Comparison of ENCODE assay signal across 34 mouse cellular contexts in genomic region chr5:72987786-72988185, GRCm38 (mm10). TPM values are rescaled to one million over a fixed set of nuclear protein-coding genes. Genes with fewer than 3 reads are reported as not detected.
"Had no signal": no experiment of that assay in that cellular context is flagged by ENCODE, and none has a peak within 500 bp of the region (broad histone marks: within the 10 kb centered on the region; RNA-seq: fewer than 3 reads in every experiment).

No protein-coding gene starts in this region.

- DNase-seq: cerebellum, adult 2 months; cerebellum, adult 8-10 months; cerebellum, adult 9-10 months; cerebellum, adult 9-11 months; cerebellum, postnatal 10 days; cerebellum, postnatal 14 days; cerebellum, postnatal 25 days; cerebellum, postnatal 36 days; embryo, embryonic 11 days; forebrain, postnatal 0 days; gastrocnemius, adult 2 months; gastrocnemius, postnatal 10 days; gastrocnemius, postnatal 14 days; gastrocnemius, postnatal 25 days; gastrocnemius, postnatal 36 days; heart, adult 18-20 months; heart, adult 2 months had no signal

- H3K4me2 ChIP-seq: embryonic facial prominence, embryonic 12.5 days; embryonic facial prominence, embryonic 13.5 days; embryonic facial prominence, embryonic 15.5 days; forebrain, embryonic 12.5 days; forebrain, embryonic 13.5 days; forebrain, embryonic 15.5 days had no signal

- H3K9me3 ChIP-seq: embryonic facial prominence, embryonic 10.5 days; embryonic facial prominence, embryonic 12.5 days; embryonic facial prominence, embryonic 13.5 days; embryonic facial prominence, embryonic 15.5 days; forebrain, embryonic 10.5 days; forebrain, embryonic 12.5 days; forebrain, embryonic 13.5 days; forebrain, embryonic 15.5 days had no signal

- H3K27me3 ChIP-seq: embryonic facial prominence, embryonic 12.5 days; embryonic facial prominence, embryonic 13.5 days; embryonic facial prominence, embryonic 15.5 days; forebrain, embryonic 12.5 days; forebrain, embryonic 13.5 days; forebrain, embryonic 15.5 days had no signal

- H3K27ac ChIP-seq: embryonic facial prominence, embryonic 10.5 days; embryonic facial prominence, embryonic 12.5 days; embryonic facial prominence, embryonic 13.5 days; embryonic facial prominence, embryonic 15.5 days; forebrain, embryonic 10.5 days; forebrain, embryonic 12.5 days; forebrain, embryonic 13.5 days; forebrain, embryonic 15.5 days; gastrocnemius, adult 2 months; heart, adult 2 months had no signal

- H3K4me1 ChIP-seq: embryonic facial prominence, embryonic 12.5 days; embryonic facial prominence, embryonic 15.5 days; forebrain, embryonic 12.5 days had no signal

- H3K9ac ChIP-seq: embryonic facial prominence, embryonic 12.5 days; embryonic facial prominence, embryonic 13.5 days; embryonic facial prominence, embryonic 15.5 days; forebrain, embryonic 12.5 days; forebrain, embryonic 13.5 days; forebrain, embryonic 15.5 days; forebrain, postnatal 0 days had no signal

- H3K36me3 ChIP-seq: embryonic facial prominence, embryonic 10.5 days; embryonic facial prominence, embryonic 12.5 days; embryonic facial prominence, embryonic 13.5 days; embryonic facial prominence, embryonic 15.5 days; forebrain, embryonic 10.5 days; forebrain, embryonic 12.5 days; forebrain, embryonic 15.5 days had no signal

- ATAC-seq: forebrain, embryonic 13.5 days; forebrain, embryonic 14.5 days; forebrain, embryonic 15.5 days; forebrain, embryonic 16.5 days; forebrain, postnatal 0 days had no signal

- H3K4me3 ChIP-seq: embryonic facial prominence, embryonic 10.5 days; embryonic facial prominence, embryonic 12.5 days; embryonic facial prominence, embryonic 13.5 days; embryonic facial prominence, embryonic 15.5 days; erythroblast, embryonic 14.5 days; forebrain, embryonic 10.5 days; forebrain, embryonic 12.5 days; forebrain, embryonic 13.5 days; forebrain, embryonic 15.5 days; gastrocnemius, adult 2 months; heart, adult 2 months had no signal

RNA-seq across cellular contexts. Expression of gene Gm10135, which starts 13.3 kb away (rescaled TPM):
- polyA plus RNA-seq: cerebellum, adult 2 months; cortical plate, adult 2 months; embryonic facial prominence, embryonic 10.5 days; embryonic facial prominence, embryonic 11.5 days; embryonic facial prominence, embryonic 12.5 days; embryonic facial prominence, embryonic 13.5 days; embryonic facial prominence, embryonic 14.5 days; embryonic facial prominence, embryonic 15.5 days; erythroblast, embryonic 14.5 days; forebrain, embryonic 10.5 days; forebrain, embryonic 11.5 days; forebrain, embryonic 12.5 days; forebrain, embryonic 13.5 days; forebrain, embryonic 14.5 days; forebrain, embryonic 15.5 days; forebrain, embryonic 16.5 days; forebrain, postnatal 0 days; frontal cortex, adult 2 months; gonadal fat pad, adult 2 months; heart, adult 2 months had no signal

RNA-seq across cellular contexts. Expression of gene Slc10a4, which starts 18.9 kb away (rescaled TPM):
- polyA plus RNA-seq: erythroblast, embryonic 14.5 days had no signal
